Mouse (Mus musculus) heart, postnatal 0 days (tissue): ENCODE measurements around the gene Cdkn1a.

ENCODE experiments used
- CTCF ChIP-seq: IDR thresholded peaks from 2 replicates; pipeline ENCODE4 v1.5.1; 2016; ENCODE audit warnings: antibody characterized with exemption, control low read depth, low read depth
- EP300 ChIP-seq: IDR thresholded peaks from 2 replicates; pipeline ENCODE4 v1.6.1; 2016; ENCODE audit warnings: antibody characterized with exemption, low read depth

DNA sequence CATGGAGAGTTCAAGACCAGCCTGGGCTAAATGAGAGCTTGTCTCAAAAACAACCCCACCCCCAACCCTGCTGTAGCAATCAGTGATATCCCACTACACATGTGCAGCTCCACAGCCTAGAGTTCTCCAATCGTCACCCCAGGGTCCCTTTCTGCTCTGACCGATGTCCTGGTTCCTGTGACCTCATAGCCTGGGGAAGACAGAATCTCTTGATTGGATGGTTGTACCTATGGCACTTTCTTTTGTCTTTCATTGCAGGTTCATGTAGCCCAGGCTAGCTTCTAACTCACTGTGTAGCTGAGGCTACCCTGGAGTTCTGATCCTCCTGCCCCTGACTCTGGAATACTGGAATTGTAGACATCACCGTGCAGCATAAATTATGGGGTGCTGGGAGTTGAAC is 35.8 kb downstream of the Cdkn1a start:
- no peak for TF ChIP-seq CTCF
- no peak for TF ChIP-seq EP300
